Mouse (Mus musculus): ENCODE results near the gene Bub1b.

GRCm38 (mm10) chr2:118548421-118549221 is 49.4 kb upstream of the Bub1b start:
- TF ChIP-seq CTCF (IDR thresholded peaks at IDR 0.05; ENCODE audit: control insufficient read depth, insufficient read depth, insufficient read length): no peak
- no peak for TF ChIP-seq MAX (IDR thresholded peaks at IDR 0.05)
- no peak for TF ChIP-seq FOSL1 (IDR thresholded peaks at IDR 0.05; ENCODE audit: insufficient read depth, low read length, poor library complexity, severe bottlenecking)
- TF ChIP-seq USF1 (IDR thresholded peaks at IDR 0.05; ENCODE audit: low read depth): no peak
- TF ChIP-seq CEBPB (IDR thresholded peaks at IDR 0.05; ENCODE audit: low read depth): no peak

Measured in C2C12 (cell line).